Mouse (Mus musculus) embryonic facial prominence, embryonic 15.5 days (tissue): ENCODE data around the gene Adcy6. TPM values are rescaled to one million over a fixed set of nuclear protein-coding genes. Genes with fewer than 3 reads are reported as not detected.

Experiments used
- ATAC-seq: fragments of 200-750 bp; cut with Nextera tagmentation; 2 replicates; pipeline ENCODE4 v1.8.0; 2017; ENCODE audit warnings: low read depth, moderate TSS enrichment; ENCODE audit not compliant: insufficient number of reproducible peaks, low FRiP score, low TSS enrichment
- H3K27ac ChIP-seq: fragments of 300-500 bp; sonication (generic); replicated peaks from 2 replicates; pipeline ENCODE4 v1.5.1; 2015; ENCODE audit warnings: mild to moderate bottlenecking, inconsistent platforms
- H3K27me3 ChIP-seq: fragments of 300-500 bp; sonication (generic); 2 replicates; pipeline ENCODE4 v1.6.1; 2015; ENCODE audit warnings: inconsistent platforms
- H3K36me3 ChIP-seq: fragments of 300-500 bp; sonication (generic); 2 replicates; pipeline ENCODE4 v1.6.1; 2015; ENCODE audit warnings: mild to moderate bottlenecking, inconsistent platforms
- H3K4me1 ChIP-seq: fragments of 300-500 bp; sonication (generic); 2 replicates; pipeline ENCODE4 v1.6.1; 2015; ENCODE audit warnings: inconsistent platforms
- H3K4me2 ChIP-seq: fragments of 300-500 bp; sonication (generic); replicated peaks from 2 replicates; pipeline ENCODE4 v1.6.1; 2015; ENCODE audit warnings: mild to moderate bottlenecking, inconsistent platforms
- H3K4me3 ChIP-seq: fragments of 300-500 bp; sonication (generic); replicated peaks from 2 replicates; pipeline ENCODE4 v1.5.1; 2015; ENCODE audit warnings: mild to moderate bottlenecking, inconsistent platforms
- H3K9ac ChIP-seq: fragments of 300-500 bp; sonication (generic); 2 replicates; pipeline ENCODE4 v1.6.1; 2015; ENCODE audit warnings: inconsistent platforms
- H3K9me3 ChIP-seq: fragments of 300-500 bp; sonication (generic); replicated peaks from 2 replicates; pipeline ENCODE4 v1.6.1; 2016; ENCODE audit warnings: inconsistent platforms
- WGBS: fragments of 180-500 bp; shearing (Covaris S2); methylation state at CpG from one replicate; pipeline ENCODE4 v1.1.7; 2015; 5-methylcytosine and 5-hydroxymethylcytosine counted together
- polyA plus RNA-seq: library from polyadenylated mRNA; unstranded; fragments of >200 nt; fragmentation: Nextera tagmentation; extraction: Ambion mirVana; gene quantifications from 2 replicates; pipeline ENCODE4 v1.2.1, GENCODE M21; 2015

Adcy6 gene
- polyA plus RNA-seq, 1 experiment from 2014 or later, result 18.1 TPM

DNA sequence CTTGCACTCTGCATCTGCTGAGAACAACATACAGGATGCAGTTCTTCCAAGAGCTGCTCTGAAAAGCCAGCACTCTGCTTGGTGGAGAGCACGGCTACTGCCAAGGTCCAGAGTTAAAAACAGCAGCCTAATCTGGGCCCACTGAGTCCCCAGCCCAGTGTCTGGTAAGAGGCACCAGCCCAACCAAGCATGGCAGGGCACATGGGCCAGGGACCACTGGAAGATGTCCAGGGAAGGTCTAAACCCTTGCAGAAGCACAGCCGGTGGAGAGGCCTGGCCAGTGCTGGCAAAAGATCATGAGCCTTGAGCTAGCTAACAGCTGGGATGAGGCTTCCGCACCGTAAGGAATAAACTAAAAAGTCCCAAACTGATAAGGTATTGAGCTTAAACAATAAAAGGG lies 54.0 kb downstream of the Adcy6 start:
- Histone ChIP-seq H3K36me3 (peaks cover 57% of the 10 kb centered on the region), H3K9ac (no peak overlapping the region), H3K27ac (no peak overlapping the region), H3K27me3 (no peaks in the 10 kb centered on the region), H3K4me3 (no peak overlapping the region), H3K4me1 (no peaks in the 10 kb centered on the region), H3K4me2 (no peak overlapping the region), H3K9me3 (no peaks in the 10 kb centered on the region)
- no peak for ATAC-seq
- 93% methylated on average over 4 of the region's 4 CpGs for WGBS

DNA sequence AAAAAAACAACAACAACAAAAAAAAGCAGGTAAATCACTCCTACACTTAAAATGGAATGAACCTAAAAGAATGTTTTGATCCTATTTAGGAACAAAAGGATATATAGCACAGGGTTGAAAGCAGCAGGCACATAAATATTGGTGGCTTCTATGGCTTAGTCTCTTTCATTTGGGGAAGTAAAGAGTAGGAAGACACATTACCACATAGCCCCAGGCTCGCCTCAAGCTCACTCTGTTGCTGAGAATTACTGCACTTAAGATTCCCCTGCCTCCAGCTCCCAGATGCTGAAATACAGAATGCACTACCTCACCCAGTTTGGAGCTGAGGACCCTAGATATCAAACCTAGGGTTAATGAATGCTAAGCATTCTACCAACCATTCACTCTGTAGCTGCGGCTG lies 57.1 kb downstream of the Adcy6 start:
- H3K9ac ChIP-seq, result no peak overlapping the region
- peaks cover 67% of the 10 kb centered on the region for H3K36me3 ChIP-seq
- no peaks in the 10 kb centered on the region for H3K27me3 ChIP-seq
- H3K27ac ChIP-seq, result no peak overlapping the region
- no peak for ATAC-seq
- 89% methylated on average over 2 of the region's 2 CpGs for WGBS
- H3K4me1 ChIP-seq, result no peaks in the 10 kb centered on the region
- no peaks in the 10 kb centered on the region for H3K9me3 ChIP-seq
- no peak overlapping the region for H3K4me2 ChIP-seq
- no peak overlapping the region for H3K4me3 ChIP-seq

DNA sequence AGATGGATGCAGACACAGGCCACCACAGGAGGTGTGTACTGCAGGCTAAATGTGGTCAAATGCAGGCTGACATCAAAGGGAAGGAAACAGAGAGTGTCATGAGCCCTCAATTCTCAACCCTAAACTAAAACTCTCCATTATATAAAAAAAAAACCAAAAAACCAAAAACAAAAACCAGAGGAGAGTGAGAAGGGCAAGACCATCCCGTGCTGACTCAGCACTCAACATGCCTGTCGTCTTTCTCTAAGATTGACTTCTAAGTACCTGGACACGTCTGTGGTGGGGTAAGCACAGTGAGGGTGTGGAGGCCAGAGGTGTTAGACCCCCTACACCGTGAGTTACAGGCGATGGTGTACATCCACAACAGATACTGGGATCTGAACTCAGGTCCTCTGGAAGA lies 63.0 kb downstream of the Adcy6 start:
- no peaks in the 10 kb centered on the region for H3K27me3 ChIP-seq
- WGBS, result 93% methylated on average over 5 of the region's 5 CpGs
- H3K4me1 ChIP-seq, result no peaks in the 10 kb centered on the region
- peaks cover 86% of the 10 kb centered on the region for H3K36me3 ChIP-seq
- no peaks in the 10 kb centered on the region for H3K9me3 ChIP-seq
- H3K9ac ChIP-seq, result no peak overlapping the region
- no peak overlapping the region for H3K4me3 ChIP-seq
- no peak overlapping the region for H3K27ac ChIP-seq
- no peak overlapping the region for H3K4me2 ChIP-seq
- ATAC-seq, result no peak

- 88% methylated on average over 3 of the region's 3 CpGs for WGBS
- no peak overlapping the region for H3K4me2 ChIP-seq
- H3K4me3 ChIP-seq, result no peak overlapping the region
- H3K27me3 ChIP-seq, result no peaks in the 10 kb centered on the region
- ATAC-seq, result no peak
- H3K36me3 ChIP-seq, result peaks cover 83% of the 10 kb centered on the region
- no peak overlapping the region for H3K9ac ChIP-seq
- H3K27ac ChIP-seq, result no peak overlapping the region
- H3K4me1 ChIP-seq, result no peaks in the 10 kb centered on the region
- H3K9me3 ChIP-seq, result no peaks in the 10 kb centered on the region
Measured at GRCm38 (mm10) chr15:98545151-98545550, 64.7 kb downstream of the Adcy6 start.

GRCm38 (mm10) chr15:98543341-98543740 lies 66.5 kb downstream of the Adcy6 start:
- H3K4me3 ChIP-seq, result no peak overlapping the region
- no peaks in the 10 kb centered on the region for H3K4me1 ChIP-seq
- no peak overlapping the region for H3K4me2 ChIP-seq
- no peak overlapping the region for H3K27ac ChIP-seq
- no peak overlapping the region for H3K9ac ChIP-seq
- WGBS, result 84% methylated on average over 4 of the region's 4 CpGs
- H3K27me3 ChIP-seq, result no peaks in the 10 kb centered on the region
- no peaks in the 10 kb centered on the region for H3K9me3 ChIP-seq
- no peak for ATAC-seq
- H3K36me3 ChIP-seq, result peaks cover 73% of the 10 kb centered on the region

- H3K4me2 ChIP-seq, result no peak overlapping the region
- no peak overlapping the region for H3K9ac ChIP-seq
- WGBS, result 83% methylated on average over 6 of the region's 6 CpGs
- no peak overlapping the region for H3K27ac ChIP-seq
- no peak for ATAC-seq
- H3K4me1 ChIP-seq, result 0 out of 2 replicates have a peak, but pooled peaks cover 5% of the 10 kb centered on the region
- H3K4me3 ChIP-seq, result no peak overlapping the region
- no peaks in the 10 kb centered on the region for H3K9me3 ChIP-seq
- no peaks in the 10 kb centered on the region for H3K27me3 ChIP-seq
- peaks cover 53% of the 10 kb centered on the region for H3K36me3 ChIP-seq
Measured at GRCm38 (mm10) chr15:98541064-98541463, 68.8 kb downstream of the Adcy6 start.

Other genes starting within 250 kb of the Adcy6 start
- 0.19 TPM in 1 of 2 replicates, not detected in the other for gene Olfr283, start 229.1 kb downstream of the Adcy6 start, polyA plus RNA-seq
- 0.51 TPM in 1 of 2 replicates, not detected in the other for gene Olfr282, start 178.9 kb downstream of the Adcy6 start, polyA plus RNA-seq
- 0.07 TPM in 1 of 2 replicates, not detected in the other for gene Olfr281, start 157.5 kb downstream of the Adcy6 start, polyA plus RNA-seq
- gene OR5BS1P, start 140.2 kb downstream of the Adcy6 start, polyA plus RNA-seq, result not detected in 2 replicates
- gene Lalba, start 127.4 kb downstream of the Adcy6 start, polyA plus RNA-seq, result not detected in 2 replicates
- 0.03 TPM in 1 of 2 replicates, not detected in the other for gene Olfr279, start 117.7 kb downstream of the Adcy6 start, polyA plus RNA-seq
- 99.6 and 101 TPM in 2 replicates for gene Kansl2, start 75.8 kb downstream of the Adcy6 start, polyA plus RNA-seq
- gene Ccnt1, start 39.2 kb downstream of the Adcy6 start, polyA plus RNA-seq, result 54.7 and 57.5 TPM in 2 replicates
- gene 4930415O20Rik, start 39.1 kb downstream of the Adcy6 start, polyA plus RNA-seq, result 0.43 TPM in 1 of 2 replicates, not detected in the other
- 45.7 and 48.2 TPM in 2 replicates for gene Cacnb3, start 20.8 kb upstream of the Adcy6 start, polyA plus RNA-seq
- 25.1 and 27.9 TPM in 2 replicates for gene Ddx23, start 52.8 kb upstream of the Adcy6 start, polyA plus RNA-seq
- gene Rnd1, start 67.4 kb upstream of the Adcy6 start, polyA plus RNA-seq, result 0.60 and 1.1 TPM in 2 replicates
- 5.3 and 8.4 TPM in 2 replicates for gene Ccdc65, start 98.1 kb upstream of the Adcy6 start, polyA plus RNA-seq
- gene Fkbp11, start 118.1 kb upstream of the Adcy6 start, polyA plus RNA-seq, result 82.8 and 87.4 TPM in 2 replicates
- gene Arf3, start 153.1 kb upstream of the Adcy6 start, polyA plus RNA-seq, result 52.6 and 53.3 TPM in 2 replicates
- gene Wnt10b, start 168.1 kb upstream of the Adcy6 start, polyA plus RNA-seq, result 6.0 and 8.0 TPM in 2 replicates
- 0.07 TPM in 1 of 2 replicates, not detected in the other for gene Wnt1, start 179.8 kb upstream of the Adcy6 start, polyA plus RNA-seq
- 0.04 and 0.05 TPM in 2 replicates for gene Ddn, start 199.4 kb upstream of the Adcy6 start, polyA plus RNA-seq
- gene Prkag1, start 221.4 kb upstream of the Adcy6 start, polyA plus RNA-seq, result 90.5 and 91.9 TPM in 2 replicates